Mouse (Mus musculus): ENCODE measurements around the gene Por.

The Por gene

GRCm38 (mm10) chr5:135669741-135670275 lies at the start of gene Por:
Por (plus strand) TSS chr5:135670033.
- in situ Hi-C loops (cut with MboI, MseI): no loop called here

- in situ Hi-C loops (cut with MboI, MseI): no loop called here
These were observed 49.3 kb upstream of the Por start for GRCm38 (mm10) chr5:135620526-135620925.

- in situ Hi-C loops (cut with MboI, MseI): no loop called here
These were observed 48.1 kb upstream of the Por start for GRCm38 (mm10) chr5:135621725-135622124.

- in situ Hi-C loops (cut with MboI, MseI): no loop called here
These were observed 46.7 kb upstream of the Por start for GRCm38 (mm10) chr5:135623006-135623563.

- in situ Hi-C loops (cut with MboI, MseI): no loop called here
These were observed 40.9 kb upstream of the Por start for GRCm38 (mm10) chr5:135628916-135629315.

- in situ Hi-C loops (cut with MboI, MseI): no loop called here
These were observed 40.4 kb upstream of the Por start for GRCm38 (mm10) chr5:135629401-135629800.

GRCm38 (mm10) chr5:135630598-135630997 lies 39.2 kb upstream of the Por start:
- in situ Hi-C loops (cut with MboI, MseI): no loop called here

GRCm38 (mm10) chr5:135632117-135632796 lies 37.6 kb upstream of the Por start, which contains the start of gene Rhbdd2:
Rhbdd2 (plus strand) TSS chr5:135632618.
- in situ Hi-C loops (cut with MboI, MseI): no loop called here

- in situ Hi-C loops (cut with MboI, MseI): no loop called here
These were observed 37.1 kb upstream of the Por start for GRCm38 (mm10) chr5:135632797-135633144.

- in situ Hi-C loops (cut with MboI, MseI): loop anchor here (5.0 kb wide), 1 partner anchor 47 kb away; no protein-coding TSS in a partner anchor
These were observed 29.9 kb upstream of the Por start for GRCm38 (mm10) chr5:135639760-135640458.

GRCm38 (mm10) chr5:135640459-135640789 lies 29.4 kb upstream of the Por start:
- in situ Hi-C loops (cut with MboI, MseI): no loop called here

GRCm38 (mm10) chr5:135641028-135641427 lies 28.8 kb upstream of the Por start:
- in situ Hi-C loops (cut with MboI, MseI): no loop called here

- in situ Hi-C loops (cut with MboI, MseI): no loop called here
These were observed 26.9 kb upstream of the Por start for GRCm38 (mm10) chr5:135642686-135643551.

- in situ Hi-C loops (cut with MboI, MseI): no loop called here
These were observed 26.3 kb upstream of the Por start for GRCm38 (mm10) chr5:135643552-135643842.

GRCm38 (mm10) chr5:135643869-135644268 lies 26.0 kb upstream of the Por start:
- in situ Hi-C loops (cut with MboI, MseI): no loop called here

GRCm38 (mm10) chr5:135645330-135645729 lies 24.5 kb upstream of the Por start:
- in situ Hi-C loops (cut with MboI, MseI): no loop called here

GRCm38 (mm10) chr5:135646038-135646437 lies 23.8 kb upstream of the Por start:
- in situ Hi-C loops (cut with MboI, MseI): no loop called here

GRCm38 (mm10) chr5:135648461-135649308 lies 21.1 kb upstream of the Por start:
- in situ Hi-C loops (cut with MboI, MseI): no loop called here

GRCm38 (mm10) chr5:135649309-135649633 lies 20.6 kb upstream of the Por start:
- in situ Hi-C loops (cut with MboI, MseI): no loop called here

- in situ Hi-C loops (cut with MboI, MseI): no loop called here
These were observed 18.3 kb upstream of the Por start for GRCm38 (mm10) chr5:135651536-135651935.

GRCm38 (mm10) chr5:135653209-135653608 lies 16.6 kb upstream of the Por start:
- in situ Hi-C loops (cut with MboI, MseI): no loop called here

Measured in regulatory T cell (primary cell).